Mouse (Mus musculus): ENCODE measurements around the gene Plekhg3. TPM values are rescaled to one million over a fixed set of nuclear protein-coding genes. Genes with fewer than 3 reads are reported as not detected.

Gene Plekhg3
- polyA plus RNA-seq, 1 experiment from 2014 or later, result 10.2 TPM

DNA sequence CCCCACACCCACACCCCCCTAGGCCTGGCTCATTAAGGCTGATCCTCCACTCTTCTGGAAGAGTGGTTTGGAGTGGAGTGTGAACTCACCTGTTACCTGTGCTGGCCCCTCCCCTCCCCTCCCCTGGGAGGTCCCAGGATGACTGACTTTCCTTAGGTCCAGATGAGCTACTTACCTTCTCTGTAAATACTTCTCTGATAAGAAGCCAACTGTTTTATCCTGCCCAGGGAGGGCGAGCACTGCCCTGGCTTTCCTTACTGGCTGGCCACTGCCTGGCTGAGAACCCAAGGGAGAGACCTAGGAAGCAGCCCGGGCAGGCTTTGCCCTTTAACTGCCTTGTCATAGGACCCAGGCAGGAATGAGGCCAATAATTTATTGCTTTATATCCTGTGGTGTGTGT is 47.8 kb downstream of the Plekhg3 start:
- H3K4me2 ChIP-seq (ENCODE audit: low read depth, low read length), result no peak overlapping the region
- no peak for ATAC-seq (ENCODE audit: insufficient read depth, low FRiP score)
- no peaks in the 10 kb centered on the region for H3K27me3 ChIP-seq (ENCODE audit: control insufficient read depth, insufficient read depth, low read length)
- 74% methylated on average over 2 of the region's 2 CpGs for WGBS
- H3K36me3 ChIP-seq (ENCODE audit: control insufficient read depth, insufficient read depth, low read length), result peaks cover 29% of the 10 kb centered on the region; the same call in 1 of the 2 replicates
- no peak overlapping the region for H3K4me3 ChIP-seq (replicated peaks; ENCODE audit: low read length)
- H3K27ac ChIP-seq (ENCODE audit: low read length), result no peak overlapping the region
- H3K4me1 ChIP-seq (ENCODE audit: control insufficient read depth, insufficient read depth, low read length), result peaks cover 9% of the 10 kb centered on the region
- H3K9ac ChIP-seq (ENCODE audit: low read length), result no peak overlapping the region
- no peaks in the 10 kb centered on the region for H3K9me3 ChIP-seq (replicated peaks; ENCODE audit: control insufficient read depth, low read length)

- H3K9me3 ChIP-seq (replicated peaks; ENCODE audit: control insufficient read depth, low read length), result no peaks in the 10 kb centered on the region
- no peak overlapping the region for H3K27ac ChIP-seq (ENCODE audit: low read length)
- H3K4me2 ChIP-seq (ENCODE audit: low read depth, low read length), result no peak overlapping the region
- 92% methylated on average over 1 of the region's 1 CpGs for WGBS
- peaks cover 9% of the 10 kb centered on the region for H3K4me1 ChIP-seq (ENCODE audit: control insufficient read depth, insufficient read depth, low read length)
- H3K36me3 ChIP-seq (ENCODE audit: control insufficient read depth, insufficient read depth, low read length), result peaks cover 26% of the 10 kb centered on the region; the same call in 1 of the 2 replicates
- no peak overlapping the region for H3K4me3 ChIP-seq (replicated peaks; ENCODE audit: low read length)
- no peak for ATAC-seq (ENCODE audit: insufficient read depth, low FRiP score)
- H3K9ac ChIP-seq (ENCODE audit: low read length), result no peak overlapping the region
- no peaks in the 10 kb centered on the region for H3K27me3 ChIP-seq (ENCODE audit: control insufficient read depth, insufficient read depth, low read length)
Observed at GRCm38 (mm10) chr12:76579806-76580205, 49.1 kb downstream of the Plekhg3 start.

DNA sequence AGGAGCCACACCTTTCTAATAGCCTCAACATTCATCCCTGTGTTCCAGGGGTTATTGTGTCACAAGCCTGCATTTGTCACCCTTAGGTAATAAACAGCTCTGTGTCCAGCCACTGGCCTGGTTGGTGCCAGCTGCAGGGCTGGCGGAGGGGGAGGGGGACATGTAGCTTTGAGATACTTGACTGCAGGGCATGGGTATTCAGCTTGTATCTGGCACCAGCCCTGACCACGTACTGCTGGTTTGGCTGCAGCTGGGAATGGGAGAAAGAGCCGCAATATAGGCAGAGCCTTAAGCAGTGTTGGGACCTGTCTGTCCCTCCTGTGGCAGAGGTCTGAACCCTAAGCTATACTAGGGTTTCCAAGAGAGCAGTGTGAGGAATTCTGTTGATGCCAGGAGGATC is 51.4 kb downstream of the Plekhg3 start:
- Histone ChIP-seq H3K27me3 (ENCODE audit: control insufficient read depth, insufficient read depth, low read length) (no peaks in the 10 kb centered on the region), H3K4me1 (ENCODE audit: control insufficient read depth, insufficient read depth, low read length) (peaks cover 9% of the 10 kb centered on the region), H3K4me3 (replicated peaks; ENCODE audit: low read length) (no peak overlapping the region), H3K9me3 (replicated peaks; ENCODE audit: control insufficient read depth, low read length) (no peaks in the 10 kb centered on the region), H3K9ac (ENCODE audit: low read length) (no peak overlapping the region), H3K27ac (ENCODE audit: low read length) (no peak overlapping the region), H3K36me3 (ENCODE audit: control insufficient read depth, insufficient read depth, low read length) (peaks cover 12% of the 10 kb centered on the region; the same call in 1 of the 2 replicates), H3K4me2 (ENCODE audit: low read depth, low read length) (no peak overlapping the region)
- no peak for ATAC-seq (ENCODE audit: insufficient read depth, low FRiP score)
- 87% methylated on average over 3 of the region's 3 CpGs for WGBS

DNA sequence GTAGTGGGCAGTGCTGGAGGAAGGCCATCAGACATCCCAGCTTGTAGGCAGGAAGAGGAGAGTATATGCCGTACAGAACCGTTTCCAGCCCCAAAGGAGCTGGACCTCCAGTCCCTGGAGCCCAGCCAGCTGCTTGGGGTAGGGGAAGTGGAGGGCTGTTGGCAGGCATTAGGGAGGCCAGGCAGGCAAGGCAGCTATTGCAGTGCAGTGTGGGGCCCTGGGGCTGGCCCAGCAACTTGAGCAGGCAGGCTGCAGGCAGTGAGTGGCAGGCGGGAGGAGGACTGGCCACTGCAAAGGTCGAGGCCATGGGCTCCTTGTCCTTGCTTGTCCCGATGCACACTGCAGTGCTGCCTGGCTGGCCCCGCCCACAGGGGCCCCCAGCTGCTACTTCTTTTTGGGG is 52.1 kb downstream of the Plekhg3 start:
- Histone ChIP-seq H3K4me3 (replicated peaks; ENCODE audit: low read length) (no peak overlapping the region), H3K4me1 (ENCODE audit: control insufficient read depth, insufficient read depth, low read length) (peaks cover 9% of the 10 kb centered on the region), H3K36me3 (ENCODE audit: control insufficient read depth, insufficient read depth, low read length) (peaks cover 7% of the 10 kb centered on the region; the same call in 1 of the 2 replicates), H3K4me2 (ENCODE audit: low read depth, low read length) (no peak overlapping the region), H3K9ac (ENCODE audit: low read length) (no peak overlapping the region), H3K27ac (ENCODE audit: low read length) (no peak overlapping the region), H3K9me3 (replicated peaks; ENCODE audit: control insufficient read depth, low read length) (no peaks in the 10 kb centered on the region), H3K27me3 (ENCODE audit: control insufficient read depth, insufficient read depth, low read length) (no peaks in the 10 kb centered on the region)
- ATAC-seq (ENCODE audit: insufficient read depth, low FRiP score), result peak; percentile 70
- WGBS, result 17% methylated on average over 6 of the region's 6 CpGs

DNA sequence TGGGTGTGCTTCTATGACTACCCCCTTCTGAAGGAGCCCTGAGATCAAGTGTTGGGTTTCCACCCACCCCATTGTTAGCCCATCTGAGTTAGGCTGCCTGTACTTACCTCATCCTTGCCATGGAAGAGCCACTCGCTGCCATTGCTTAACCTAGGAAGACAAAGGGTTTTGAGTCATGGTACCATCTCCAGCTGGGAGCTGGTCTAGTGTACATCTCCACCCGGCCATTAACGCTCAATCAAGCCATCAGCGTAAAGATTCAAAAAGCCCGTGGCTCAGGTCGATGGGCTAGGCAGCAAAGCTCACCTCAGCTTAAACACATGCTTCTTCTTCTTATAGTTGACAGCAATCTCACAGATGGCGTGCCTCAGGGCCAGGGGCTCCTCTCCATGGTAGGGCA is 52.8 kb downstream of the Plekhg3 start:
- WGBS, result 88% methylated on average over 7 of the region's 7 CpGs
- H3K36me3 ChIP-seq (ENCODE audit: control insufficient read depth, insufficient read depth, low read length), result peaks cover 2% of the 10 kb centered on the region; the same call in 1 of the 2 replicates
- H3K27me3 ChIP-seq (ENCODE audit: control insufficient read depth, insufficient read depth, low read length), result no peaks in the 10 kb centered on the region
- no peak overlapping the region for H3K4me3 ChIP-seq (replicated peaks; ENCODE audit: low read length)
- H3K9ac ChIP-seq (ENCODE audit: low read length), result no peak overlapping the region
- peaks cover 9% of the 10 kb centered on the region for H3K4me1 ChIP-seq (ENCODE audit: control insufficient read depth, insufficient read depth, low read length)
- H3K9me3 ChIP-seq (replicated peaks; ENCODE audit: control insufficient read depth, low read length), result no peaks in the 10 kb centered on the region
- ATAC-seq (ENCODE audit: insufficient read depth, low FRiP score), result no peak
- H3K4me2 ChIP-seq (ENCODE audit: low read depth, low read length), result no peak overlapping the region
- no peak overlapping the region for H3K27ac ChIP-seq (ENCODE audit: low read length)

GRCm38 (mm10) chr12:76585028-76585427 is 54.3 kb downstream of the Plekhg3 start:
- no peaks in the 10 kb centered on the region for H3K27me3 ChIP-seq (ENCODE audit: control insufficient read depth, insufficient read depth, low read length)
- H3K4me3 ChIP-seq (replicated peaks; ENCODE audit: low read length), result no peak overlapping the region
- no peak overlapping the region for H3K4me2 ChIP-seq (ENCODE audit: low read depth, low read length)
- H3K9ac ChIP-seq (ENCODE audit: low read length), result no peak overlapping the region
- H3K4me1 ChIP-seq (ENCODE audit: control insufficient read depth, insufficient read depth, low read length), result peaks cover 21% of the 10 kb centered on the region
- H3K9me3 ChIP-seq (replicated peaks; ENCODE audit: control insufficient read depth, low read length), result no peaks in the 10 kb centered on the region
- no peaks in the 10 kb centered on the region for H3K36me3 ChIP-seq (ENCODE audit: control insufficient read depth, insufficient read depth, low read length)
- no peak overlapping the region for H3K27ac ChIP-seq (ENCODE audit: low read length)
- no peak for ATAC-seq (ENCODE audit: insufficient read depth, low FRiP score)

DNA sequence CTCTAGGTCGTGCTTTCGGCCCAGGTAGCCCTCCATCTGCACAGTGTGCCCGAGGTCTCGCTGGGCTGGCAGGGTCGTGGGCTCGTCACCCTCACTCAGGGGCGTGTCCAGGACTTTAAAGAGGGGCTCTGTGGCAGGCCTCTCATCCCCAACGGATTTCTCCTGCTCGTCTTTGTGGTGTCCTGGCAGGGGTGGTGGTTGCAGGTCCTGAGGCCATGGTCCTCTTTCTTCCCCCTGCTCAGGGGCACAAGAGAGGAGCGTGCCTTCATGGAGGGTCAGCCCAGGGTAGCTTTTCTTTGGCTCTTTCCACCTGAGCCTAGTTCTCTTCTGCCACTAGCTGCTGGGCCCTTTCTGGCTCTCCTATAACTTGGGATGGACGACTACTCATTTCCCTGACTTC is 56.7 kb downstream of the Plekhg3 start:
- Histone ChIP-seq H3K4me3 (replicated peaks; ENCODE audit: low read length) (no peak overlapping the region), H3K36me3 (ENCODE audit: control insufficient read depth, insufficient read depth, low read length) (no peaks in the 10 kb centered on the region), H3K4me1 (ENCODE audit: control insufficient read depth, insufficient read depth, low read length) (peaks cover 21% of the 10 kb centered on the region), H3K27ac (ENCODE audit: low read length) (no peak overlapping the region), H3K4me2 (ENCODE audit: low read depth, low read length) (no peak overlapping the region), H3K9ac (ENCODE audit: low read length) (no peak overlapping the region), H3K9me3 (replicated peaks; ENCODE audit: control insufficient read depth, low read length) (no peaks in the 10 kb centered on the region), H3K27me3 (ENCODE audit: control insufficient read depth, insufficient read depth, low read length) (no peaks in the 10 kb centered on the region)
- ATAC-seq (ENCODE audit: insufficient read depth, low FRiP score), result no peak
- WGBS, result 68% methylated on average over 11 of the region's 11 CpGs

GRCm38 (mm10) chr12:76589531-76589930 is 58.8 kb downstream of the Plekhg3 start:
- Histone ChIP-seq H3K4me2 (ENCODE audit: low read depth, low read length) (no peak overlapping the region; the same call in 1 of the 2 replicates), H3K4me1 (ENCODE audit: control insufficient read depth, insufficient read depth, low read length) (peaks cover 26% of the 10 kb centered on the region), H3K9ac (ENCODE audit: low read length) (peak overlapping the region; percentile 24; the same call in 1 of the 2 replicates), H3K36me3 (ENCODE audit: control insufficient read depth, insufficient read depth, low read length) (no peaks in the 10 kb centered on the region), H3K9me3 (replicated peaks; ENCODE audit: control insufficient read depth, low read length) (no peaks in the 10 kb centered on the region), H3K27me3 (ENCODE audit: control insufficient read depth, insufficient read depth, low read length) (no peaks in the 10 kb centered on the region), H3K27ac (ENCODE audit: low read length) (peak overlapping the region; percentile 39; the same call in 1 of the 2 replicates), H3K4me3 (replicated peaks; ENCODE audit: low read length) (no peak overlapping the region)
- WGBS, result 31% methylated on average over 6 of the region's 6 CpGs
- ATAC-seq (ENCODE audit: insufficient read depth, low FRiP score), result peak; percentile 19; the same call in 1 of the 2 replicates

DNA sequence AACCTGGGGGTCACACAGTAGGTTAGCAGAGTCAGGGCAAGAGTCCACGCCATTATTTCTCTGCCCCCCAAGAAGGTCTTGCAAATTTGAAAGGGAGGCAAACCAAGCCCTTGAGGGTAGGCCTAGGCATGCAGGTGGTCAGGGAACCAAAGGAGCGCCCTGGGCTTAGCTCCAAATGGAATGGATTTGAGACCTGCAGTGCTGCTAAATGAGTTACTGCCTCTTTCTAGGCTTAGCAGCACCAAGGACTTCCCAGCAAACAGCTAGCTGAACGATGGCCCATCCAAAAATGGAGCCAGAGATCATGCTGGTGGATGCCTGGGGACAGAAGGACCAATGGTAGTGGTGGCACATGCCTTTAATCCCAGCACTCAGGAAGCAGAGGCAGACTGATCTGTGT is 60.3 kb downstream of the Plekhg3 start:
- no peaks in the 10 kb centered on the region for H3K36me3 ChIP-seq (ENCODE audit: control insufficient read depth, insufficient read depth, low read length)
- H3K9ac ChIP-seq (ENCODE audit: low read length), result no peak overlapping the region
- no peak overlapping the region for H3K27ac ChIP-seq (ENCODE audit: low read length)
- no peaks in the 10 kb centered on the region for H3K9me3 ChIP-seq (replicated peaks; ENCODE audit: control insufficient read depth, low read length)
- 80% methylated on average over 3 of the region's 3 CpGs for WGBS
- ATAC-seq (ENCODE audit: insufficient read depth, low FRiP score), result no peak
- H3K4me3 ChIP-seq (replicated peaks; ENCODE audit: low read length), result no peak overlapping the region
- no peaks in the 10 kb centered on the region for H3K27me3 ChIP-seq (ENCODE audit: control insufficient read depth, insufficient read depth, low read length)
- H3K4me2 ChIP-seq (ENCODE audit: low read depth, low read length), result no peak overlapping the region
- peaks cover 31% of the 10 kb centered on the region for H3K4me1 ChIP-seq (ENCODE audit: control insufficient read depth, insufficient read depth, low read length)

DNA sequence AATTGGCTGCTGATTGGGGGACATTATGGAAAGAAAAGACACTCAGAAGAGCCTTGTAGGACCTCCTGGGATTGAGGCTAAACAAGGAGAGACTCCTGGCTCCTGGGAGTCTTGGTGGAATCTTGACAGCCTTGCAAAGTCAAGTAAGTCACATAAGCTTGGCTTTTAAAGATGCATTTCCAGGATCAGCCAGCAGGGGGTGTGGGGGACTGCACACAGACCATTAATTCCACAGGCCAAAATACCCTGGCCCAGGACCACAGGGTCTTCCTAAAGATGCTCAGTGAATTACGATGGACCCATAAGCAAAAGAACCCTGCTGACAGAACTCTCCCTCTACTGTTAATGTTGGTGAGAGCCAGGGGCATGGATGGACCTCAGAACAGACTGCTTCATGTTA is 61.5 kb downstream of the Plekhg3 start:
- Histone ChIP-seq H3K4me2 (ENCODE audit: low read depth, low read length) (no peak overlapping the region), H3K4me1 (ENCODE audit: control insufficient read depth, insufficient read depth, low read length) (peaks cover 31% of the 10 kb centered on the region), H3K36me3 (ENCODE audit: control insufficient read depth, insufficient read depth, low read length) (no peaks in the 10 kb centered on the region), H3K27me3 (ENCODE audit: control insufficient read depth, insufficient read depth, low read length) (no peaks in the 10 kb centered on the region), H3K27ac (ENCODE audit: low read length) (no peak overlapping the region), H3K9me3 (replicated peaks; ENCODE audit: control insufficient read depth, low read length) (no peaks in the 10 kb centered on the region), H3K4me3 (replicated peaks; ENCODE audit: low read length) (no peak overlapping the region), H3K9ac (ENCODE audit: low read length) (no peak overlapping the region)
- 41% methylated on average over 1 of the region's 1 CpGs for WGBS
- ATAC-seq (ENCODE audit: insufficient read depth, low FRiP score), result no peak

Data from stomach, embryonic 16.5 days (tissue).